Mouse (Mus musculus): ENCODE measurements at regions not wholly inside any gene's neighbourhood (a gene's known extent, or its start where the extent isn't known, plus 50 kb on each side); places are given as distances from the start of the nearest gene placed in this dataset.
A peak's percentile ranks its signal among the peaks of the same experiment; 100 is the strongest.

DNA sequence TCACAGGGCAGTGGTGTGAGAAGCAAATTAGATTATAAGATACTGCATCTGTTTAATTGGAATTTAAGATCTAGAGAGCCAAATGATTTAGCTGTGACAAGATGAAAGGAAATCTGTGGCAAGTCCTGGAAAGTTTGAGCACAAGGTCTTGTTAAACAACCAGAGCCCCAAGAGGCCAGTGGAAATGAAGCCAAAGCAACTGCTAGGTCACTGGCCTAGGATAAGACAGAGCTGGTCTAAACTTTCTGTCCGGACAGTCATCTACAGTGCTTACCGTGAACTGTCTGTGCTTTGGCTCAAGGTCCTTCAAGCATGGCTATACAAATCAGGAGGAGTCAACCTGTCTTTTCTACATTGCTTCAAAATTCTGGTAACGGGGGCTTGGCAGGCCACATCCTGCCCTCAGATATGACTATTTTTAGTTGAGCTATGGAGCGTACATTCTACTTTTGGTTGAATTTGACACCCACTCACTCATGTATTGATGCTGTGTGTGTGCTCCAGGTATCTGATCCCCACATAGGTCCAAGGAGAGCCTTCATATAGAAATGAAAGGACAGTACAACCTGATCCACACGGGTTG, 113.4 kb upstream of the Atp1b1 start:
- no peak overlapping the region for H3K27ac ChIP-seq (ENCODE audit: low read depth, low read length)
- H3K4me1 ChIP-seq (ENCODE audit: control insufficient read depth, insufficient read depth, low read depth, low read length): no peaks in the 10 kb centered on the region
- no peak overlapping the region for H3K4me3 ChIP-seq (ENCODE audit: low read length)
- H3K4me2 ChIP-seq (ENCODE audit: low read length): no peak overlapping the region
- no peak for ATAC-seq
- H3K27me3 ChIP-seq (replicated peaks; ENCODE audit: control insufficient read depth, insufficient read depth, low read length): no peaks in the 10 kb centered on the region
- 92% methylated on average over 5 of the region's 5 CpGs for WGBS
- no peak overlapping the region for H3K9ac ChIP-seq (ENCODE audit: low read depth, low read length)
- H3K36me3 ChIP-seq (ENCODE audit: control insufficient read depth, insufficient read depth, low read length): no peaks in the 10 kb centered on the region
- no peaks in the 10 kb centered on the region for H3K9me3 ChIP-seq (ENCODE audit: control insufficient read depth, low read length)

DNA sequence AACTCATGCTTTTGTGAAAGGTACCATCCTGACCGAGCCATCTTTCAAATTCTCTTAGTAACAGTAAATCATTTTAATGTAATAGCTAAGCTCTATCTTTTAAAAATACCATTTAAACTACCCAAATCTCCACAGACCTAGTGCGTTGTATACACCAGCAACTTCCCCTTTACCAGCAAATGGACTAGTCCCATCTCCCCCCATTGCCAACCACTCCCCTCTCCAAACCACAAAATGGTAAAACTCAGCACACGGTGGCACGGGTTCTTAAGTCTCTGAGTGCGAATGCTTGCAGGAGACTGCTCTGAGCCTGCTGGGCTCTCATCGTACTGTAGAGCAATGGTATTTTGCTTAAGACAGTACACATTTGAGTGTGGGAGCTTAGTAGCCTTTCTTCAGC, 106.7 kb upstream of the Atp1b1 start:
- no peak overlapping the region for H3K9ac ChIP-seq (ENCODE audit: low read depth, low read length)
- H3K36me3 ChIP-seq (ENCODE audit: control insufficient read depth, insufficient read depth, low read length): no peaks in the 10 kb centered on the region
- H3K4me2 ChIP-seq (ENCODE audit: low read length): no peak overlapping the region
- no peak for ATAC-seq
- H3K9me3 ChIP-seq (ENCODE audit: control insufficient read depth, low read length): no peaks in the 10 kb centered on the region
- H3K27me3 ChIP-seq (replicated peaks; ENCODE audit: control insufficient read depth, insufficient read depth, low read length): no peaks in the 10 kb centered on the region
- WGBS: 84% methylated on average over 6 of the region's 6 CpGs
- no peak overlapping the region for H3K4me3 ChIP-seq (ENCODE audit: low read length)
- no peak overlapping the region for H3K27ac ChIP-seq (ENCODE audit: low read depth, low read length)
- H3K4me1 ChIP-seq (ENCODE audit: control insufficient read depth, insufficient read depth, low read depth, low read length): no peaks in the 10 kb centered on the region

DNA sequence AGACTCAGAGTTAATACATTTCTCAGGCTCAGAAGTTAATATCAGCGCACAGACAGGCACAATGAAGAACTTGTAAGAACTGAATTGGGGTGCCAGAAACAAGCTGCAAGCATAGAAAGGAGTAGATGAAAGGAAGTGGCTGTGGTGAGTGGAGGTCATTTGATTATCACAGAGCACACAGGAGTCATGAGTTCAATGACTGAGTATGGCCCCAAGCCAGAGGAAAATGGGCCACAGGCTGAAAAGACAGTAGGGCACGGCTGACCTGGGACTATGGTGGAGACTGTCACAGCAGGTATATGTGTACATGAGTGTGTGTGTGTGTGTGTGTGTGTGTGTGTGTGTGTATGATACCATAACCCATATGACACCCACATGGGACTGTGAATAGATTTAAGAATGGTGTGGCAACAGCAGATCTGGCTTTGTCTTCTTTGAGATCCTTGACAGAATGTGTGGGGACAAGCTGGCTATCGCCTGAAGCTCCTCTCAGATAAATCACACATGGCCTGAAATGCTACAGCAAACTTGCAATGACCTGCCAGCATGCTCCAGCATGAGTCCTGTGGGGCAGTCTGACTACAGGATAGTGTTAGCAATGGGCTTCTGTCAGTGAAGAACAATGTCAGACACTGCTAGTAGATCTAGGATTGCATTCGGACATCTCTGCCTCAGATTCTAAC, 101.5 kb upstream of the Atp1b1 start:
- Histone ChIP-seq H3K36me3 (ENCODE audit: control insufficient read depth, insufficient read depth, low read length) (no peaks in the 10 kb centered on the region), H3K4me1 (ENCODE audit: control insufficient read depth, insufficient read depth, low read depth, low read length) (no peaks in the 10 kb centered on the region), H3K27ac (ENCODE audit: low read depth, low read length) (no peak overlapping the region), H3K9ac (ENCODE audit: low read depth, low read length) (no peak overlapping the region), H3K27me3 (replicated peaks; ENCODE audit: control insufficient read depth, insufficient read depth, low read length) (no peaks in the 10 kb centered on the region), H3K4me2 (ENCODE audit: low read length) (no peak overlapping the region), H3K4me3 (ENCODE audit: low read length) (no peak overlapping the region), H3K9me3 (ENCODE audit: control insufficient read depth, low read length) (no peaks in the 10 kb centered on the region)
- 85% methylated on average over 4 of the region's 4 CpGs for WGBS
- no peak for ATAC-seq

DNA sequence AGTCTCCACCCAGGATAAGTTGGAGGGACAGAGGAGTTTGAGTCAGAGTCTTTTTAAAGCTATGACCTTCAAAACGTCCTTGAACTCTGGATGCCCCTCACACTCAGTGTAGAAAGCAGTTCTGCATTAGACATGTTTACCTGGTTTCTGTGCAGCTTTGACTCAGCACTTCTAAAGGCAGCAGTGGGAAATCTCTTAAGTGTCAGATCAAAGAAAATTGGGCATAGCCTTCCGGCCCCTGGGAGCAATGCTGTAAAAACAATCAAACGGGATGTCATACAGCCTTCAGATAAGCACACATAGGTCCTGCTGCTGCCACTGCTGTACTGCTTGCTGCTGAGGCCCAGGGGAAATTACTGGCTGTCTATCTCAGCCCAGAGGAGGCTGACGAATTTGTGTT, 94.5 kb upstream of the Atp1b1 start:
- ATAC-seq: peak; percentile 68; the same call in 1 of the 2 replicates
- Histone ChIP-seq H3K27me3 (replicated peaks; ENCODE audit: control insufficient read depth, insufficient read depth, low read length) (no peaks in the 10 kb centered on the region), H3K36me3 (ENCODE audit: control insufficient read depth, insufficient read depth, low read length) (no peaks in the 10 kb centered on the region), H3K4me1 (ENCODE audit: control insufficient read depth, insufficient read depth, low read depth, low read length) (no peaks in the 10 kb centered on the region; the same call in 1 of the 2 replicates), H3K27ac (ENCODE audit: low read depth, low read length) (no peak overlapping the region), H3K4me3 (ENCODE audit: low read length) (no peak overlapping the region), H3K9me3 (ENCODE audit: control insufficient read depth, low read length) (no peaks in the 10 kb centered on the region), H3K9ac (ENCODE audit: low read depth, low read length) (no peak overlapping the region; the same call in 1 of the 2 replicates), H3K4me2 (ENCODE audit: low read length) (no peak overlapping the region)
- WGBS: 41% methylated on average over 4 of the region's 4 CpGs

DNA sequence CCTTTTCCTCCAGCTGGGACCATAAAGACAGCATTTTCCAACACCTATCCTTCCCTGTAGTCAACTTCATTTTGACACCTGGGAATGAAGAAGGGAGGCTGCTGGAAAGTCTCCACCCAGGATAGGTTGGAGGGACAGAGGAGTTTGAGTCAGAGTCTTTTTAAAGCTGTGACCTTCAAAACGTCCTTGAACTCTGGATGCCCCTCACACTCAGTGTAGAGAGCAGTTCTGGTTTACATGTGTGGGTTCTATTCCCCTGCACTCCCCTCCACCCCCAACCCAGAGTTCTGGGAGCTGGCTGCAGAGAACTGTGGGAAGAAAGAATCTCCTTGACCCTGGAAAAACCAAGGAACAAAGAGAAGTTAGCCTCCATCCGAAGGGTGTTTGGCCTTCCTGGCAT, 92.9 kb upstream of the Atp1b1 start:
- no peak overlapping the region for H3K9ac ChIP-seq (ENCODE audit: low read depth, low read length)
- no peaks in the 10 kb centered on the region for H3K27me3 ChIP-seq (replicated peaks; ENCODE audit: control insufficient read depth, insufficient read depth, low read length)
- H3K36me3 ChIP-seq (ENCODE audit: control insufficient read depth, insufficient read depth, low read length): no peaks in the 10 kb centered on the region
- no peak for ATAC-seq
- no peaks in the 10 kb centered on the region; the same call in 1 of the 2 replicates for H3K4me1 ChIP-seq (ENCODE audit: control insufficient read depth, insufficient read depth, low read depth, low read length)
- H3K27ac ChIP-seq (ENCODE audit: low read depth, low read length): no peak overlapping the region
- WGBS: 75% methylated on average over 2 of the region's 2 CpGs
- H3K9me3 ChIP-seq (ENCODE audit: control insufficient read depth, low read length): no peaks in the 10 kb centered on the region
- no peak overlapping the region for H3K4me3 ChIP-seq (ENCODE audit: low read length)
- H3K4me2 ChIP-seq (ENCODE audit: low read length): no peak overlapping the region

DNA sequence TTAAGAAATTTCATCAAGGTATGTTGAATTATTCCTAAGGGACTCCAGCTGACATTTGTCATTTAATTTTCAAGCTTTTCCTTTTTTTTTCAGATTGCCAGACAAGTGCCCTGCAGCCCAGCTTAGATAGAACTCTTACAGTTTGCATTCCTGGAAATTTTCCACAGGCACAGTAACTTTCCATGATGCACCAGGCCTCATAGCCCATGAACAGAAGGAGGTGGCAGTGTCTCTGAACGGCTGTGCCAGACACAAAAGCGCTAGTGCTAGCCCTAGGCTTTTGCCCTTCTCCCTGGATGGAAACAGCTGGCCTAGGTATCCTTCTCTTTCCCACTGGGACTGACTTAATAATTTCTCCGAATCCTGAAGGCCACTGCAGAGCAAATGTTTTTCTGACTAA, 92.4 kb upstream of the Atp1b1 start:
- Histone ChIP-seq H3K4me2 (ENCODE audit: low read length) (no peak overlapping the region), H3K36me3 (ENCODE audit: control insufficient read depth, insufficient read depth, low read length) (no peaks in the 10 kb centered on the region), H3K9ac (ENCODE audit: low read depth, low read length) (no peak overlapping the region), H3K27ac (ENCODE audit: low read depth, low read length) (no peak overlapping the region), H3K4me1 (ENCODE audit: control insufficient read depth, insufficient read depth, low read depth, low read length) (no peaks in the 10 kb centered on the region; the same call in 1 of the 2 replicates), H3K4me3 (ENCODE audit: low read length) (no peak overlapping the region), H3K27me3 (replicated peaks; ENCODE audit: control insufficient read depth, insufficient read depth, low read length) (no peaks in the 10 kb centered on the region), H3K9me3 (ENCODE audit: control insufficient read depth, low read length) (no peaks in the 10 kb centered on the region)
- 82% methylated on average over 3 of the region's 3 CpGs for WGBS
- no peak for ATAC-seq

DNA sequence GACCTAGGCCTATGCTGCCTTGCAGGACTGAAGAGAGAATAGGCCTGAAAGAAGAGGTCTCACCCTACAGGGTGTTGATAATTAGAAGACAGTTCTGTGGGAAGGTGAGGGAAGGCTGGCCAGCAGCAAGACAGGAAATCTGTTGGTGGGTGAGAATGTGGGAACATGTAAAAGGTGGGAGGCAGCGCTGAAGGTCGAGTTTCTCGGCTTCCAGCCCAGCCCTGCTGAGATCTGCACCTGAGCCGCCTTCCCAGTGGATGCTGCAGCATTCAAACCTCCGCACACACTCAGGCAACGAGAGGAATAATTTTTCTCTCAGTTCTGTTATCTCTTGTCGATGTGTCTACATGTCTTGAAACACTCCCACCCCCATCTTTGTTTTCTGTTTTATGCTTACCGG, 89.9 kb upstream of the Atp1b1 start:
- H3K9ac ChIP-seq (ENCODE audit: low read depth, low read length): no peak overlapping the region
- no peaks in the 10 kb centered on the region; the same call in 1 of the 2 replicates for H3K4me1 ChIP-seq (ENCODE audit: control insufficient read depth, insufficient read depth, low read depth, low read length)
- no peak for ATAC-seq
- H3K27ac ChIP-seq (ENCODE audit: low read depth, low read length): no peak overlapping the region
- H3K4me3 ChIP-seq (ENCODE audit: low read length): no peak overlapping the region
- no peaks in the 10 kb centered on the region for H3K9me3 ChIP-seq (ENCODE audit: control insufficient read depth, low read length)
- no peaks in the 10 kb centered on the region for H3K27me3 ChIP-seq (replicated peaks; ENCODE audit: control insufficient read depth, insufficient read depth, low read length)
- H3K36me3 ChIP-seq (ENCODE audit: control insufficient read depth, insufficient read depth, low read length): no peaks in the 10 kb centered on the region
- no peak overlapping the region for H3K4me2 ChIP-seq (ENCODE audit: low read length)
- 75% methylated on average over 8 of the region's 8 CpGs for WGBS

DNA sequence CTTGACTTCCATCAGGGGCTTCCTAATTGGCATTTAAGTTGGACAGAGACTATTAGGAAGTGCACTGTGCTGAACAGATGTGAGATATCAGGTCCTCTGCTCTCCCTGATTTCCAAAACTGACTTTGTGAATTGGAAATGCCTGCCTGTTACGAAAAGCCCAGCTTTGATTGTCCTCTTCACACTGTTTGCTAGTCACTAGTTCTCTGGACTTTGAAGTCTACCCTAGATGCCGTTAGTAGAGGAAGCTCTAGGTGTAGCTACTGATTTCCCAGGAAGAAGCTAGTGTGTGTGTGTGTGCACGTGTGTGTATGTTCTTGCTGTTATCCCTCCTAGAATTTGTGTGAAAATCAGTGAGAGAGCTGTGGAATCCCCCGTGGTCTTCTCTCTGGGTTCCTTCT, 87.7 kb upstream of the Atp1b1 start:
- 85% methylated on average over 4 of the region's 4 CpGs for WGBS
- no peak for ATAC-seq

DNA sequence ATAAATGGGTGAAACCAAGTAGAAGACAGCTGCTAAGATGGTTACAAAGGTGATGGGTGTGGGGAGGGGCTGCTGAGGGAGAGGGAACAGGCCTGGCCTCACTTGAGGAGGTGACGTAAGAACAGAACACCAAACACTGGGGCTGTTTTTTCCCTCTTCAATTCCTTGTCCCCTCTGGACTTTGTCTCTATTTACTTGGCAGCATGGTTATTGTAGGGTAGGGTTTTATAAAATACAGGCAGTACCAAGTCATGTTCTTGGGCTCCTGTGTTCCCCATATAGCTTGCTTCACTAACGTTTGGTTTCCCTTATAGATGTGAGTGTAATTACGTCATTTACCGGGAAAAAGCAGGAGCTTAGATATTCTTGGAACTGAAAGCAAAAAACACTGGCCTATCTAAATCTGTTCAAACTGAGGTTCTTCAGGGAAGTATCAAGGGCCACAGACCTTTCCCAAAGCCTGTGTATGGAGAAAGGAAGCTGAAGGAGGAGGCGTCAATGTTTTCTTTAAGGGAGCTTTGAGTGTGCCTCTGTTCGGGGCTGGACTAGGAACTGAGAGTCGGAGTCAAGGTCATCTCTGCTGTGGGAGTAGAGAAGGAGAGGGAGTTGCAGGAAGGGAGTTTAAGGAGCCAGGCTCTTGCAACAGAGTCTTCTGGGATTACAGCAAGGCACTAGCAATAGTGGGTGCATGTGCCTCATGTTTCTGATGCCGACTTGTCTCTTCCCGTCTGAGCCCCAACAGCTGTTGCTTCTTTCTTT, 85.1 kb upstream of the Atp1b1 start:
- no peak for ATAC-seq
- Histone ChIP-seq H3K4me2 (ENCODE audit: low read length) (no peak overlapping the region), H3K4me3 (ENCODE audit: low read length) (no peak overlapping the region), H3K36me3 (ENCODE audit: control insufficient read depth, insufficient read depth, low read length) (no peaks in the 10 kb centered on the region), H3K9me3 (ENCODE audit: control insufficient read depth, low read length) (no peaks in the 10 kb centered on the region), H3K9ac (ENCODE audit: low read depth, low read length) (no peak overlapping the region), H3K27me3 (replicated peaks; ENCODE audit: control insufficient read depth, insufficient read depth, low read length) (no peaks in the 10 kb centered on the region), H3K27ac (ENCODE audit: low read depth, low read length) (no peak overlapping the region), H3K4me1 (ENCODE audit: control insufficient read depth, insufficient read depth, low read depth, low read length) (no peaks in the 10 kb centered on the region)
- 87% methylated on average over 9 of the region's 9 CpGs for whole genome bisulfite sequencing

More for the DNA sequence above, 87.7 kb upstream of the Atp1b1 start:
- Histone ChIP-seq H3K36me3 (ENCODE audit: control insufficient read depth, insufficient read depth, low read length) (no peaks in the 10 kb centered on the region), H3K9ac (ENCODE audit: low read depth, low read length) (no peak overlapping the region), H3K27me3 (replicated peaks; ENCODE audit: control insufficient read depth, insufficient read depth, low read length) (no peaks in the 10 kb centered on the region), H3K4me2 (ENCODE audit: low read length) (no peak overlapping the region), H3K4me3 (ENCODE audit: low read length) (no peak overlapping the region), H3K9me3 (ENCODE audit: control insufficient read depth, low read length) (no peaks in the 10 kb centered on the region), H3K27ac (ENCODE audit: low read depth, low read length) (no peak overlapping the region), H3K4me1 (ENCODE audit: control insufficient read depth, insufficient read depth, low read depth, low read length) (no peaks in the 10 kb centered on the region)
